In genomic region chr13:30824903-30825302, GRCm38 (mm10) we compare ENCODE assay signal across 23 mouse cellular contexts.
A peak's percentile ranks its signal among the peaks of the same experiment; 100 is the strongest.
DNase-seq lines count a peak whose midpoint lies in the region; ATAC-seq lines count a peak whose summit lies in the region.
"Had no signal": no experiment of that assay in that cellular context is flagged by ENCODE, and none has a peak within 500 bp of the region (broad histone marks: within the 10 kb centered on the region; RNA-seq: fewer than 3 reads in every experiment).

No protein-coding gene starts in this region.

- DNase-seq in CD4-positive helper T cell, adult 2 months (ENCODE audit: low read depth, low spot score): peak; percentile 25
- DNase-seq in CD4-positive, CD25-positive, alpha-beta regulatory T cell, adult 2 months (ENCODE audit: low read depth, low spot score): peak; percentile 42
- peak; percentile 55 for DNase-seq in naive thymus-derived CD4-positive, alpha-beta T cell, adult 2 months (ENCODE audit: low read depth)
- DNase-seq in embryo, embryonic 10.5 days (ENCODE audit: low spot score): no peak
- DNase-seq in layer of hippocampus, postnatal 25 days (ENCODE audit: extremely low spot score in 1 of 2, low spot score in 1 of 2): no peak
- DNase-seq: adrenal gland, adult 2 months; adrenal gland, postnatal 14 days; cerebellum, adult 11 months; cerebellum, adult 2 months; cerebellum, adult 9-11 months; cerebellum, postnatal 25 days; embryo, embryonic 11 days; gastrocnemius, adult 2 months; gastrocnemius, postnatal 14 days; heart, adult 18-20 months; heart, postnatal 10 days; heart, postnatal 4 days; kidney, adult 11 months had no signal

- ATAC-seq in activated CD4-positive, CD25-positive, alpha-beta regulatory T cell, adult 4 months: peak; percentile 51
- ATAC-seq: forebrain, embryonic 13.5 days; forebrain, embryonic 16.5 days; hindbrain, postnatal 0 days; intestine, embryonic 15.5 days had no signal

Comparison
In these comparisons a context has a peak if more than half of its experiments do, and no peak if none do; other contexts are left out.
1. DNase-seq: peak in CD4-positive helper T cell, adult 2 months (single experiment), CD4-positive, CD25-positive, alpha-beta regulatory T cell, adult 2 months (single experiment) and naive thymus-derived CD4-positive, alpha-beta T cell, adult 2 months (single experiment); none in embryo, embryonic 10.5 days (single experiment) and layer of hippocampus, postnatal 25 days (0 of 2).